Mouse (Mus musculus) 3134 (cell line): ENCODE data around the gene Sntb2.
A peak's percentile ranks its signal among the peaks of the same experiment; 100 is the strongest.
"Not testable (repeated sequence)": the region's sequence is repeated elsewhere in the genome, so short reads cannot be mapped to it uniquely, and the experiment has no call there.

Experiments
- DNase-seq: peaks from one replicate; pipeline ENCODE4 v3.0.0-alpha.2; 2011; ENCODE audit warnings: low spot score; ENCODE audit not compliant: insufficient read length; ENCODE audit errors: extremely low read depth

The Sntb2 gene

DNA sequence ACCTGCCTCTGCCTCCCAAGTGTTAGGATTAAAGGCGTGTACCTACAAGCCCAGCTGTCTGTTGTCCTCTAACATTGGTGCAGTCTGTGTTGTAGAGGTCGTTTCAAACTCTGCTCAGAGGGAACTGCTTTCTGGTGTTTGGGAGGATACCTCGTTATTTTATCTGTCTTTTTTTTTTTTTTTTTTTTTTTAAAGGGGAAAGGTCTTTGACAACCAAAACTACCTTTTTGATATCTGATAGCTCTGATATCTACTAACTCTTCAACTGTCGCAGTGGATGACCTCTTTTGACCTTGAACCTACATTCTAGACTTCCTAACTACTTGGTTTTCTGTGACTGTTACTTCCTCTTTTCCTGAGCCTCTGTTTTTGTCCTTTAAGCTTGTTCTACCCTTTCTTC is 29.0 kb downstream of the Sntb2 start:
- DNase-seq = no peak

DNA sequence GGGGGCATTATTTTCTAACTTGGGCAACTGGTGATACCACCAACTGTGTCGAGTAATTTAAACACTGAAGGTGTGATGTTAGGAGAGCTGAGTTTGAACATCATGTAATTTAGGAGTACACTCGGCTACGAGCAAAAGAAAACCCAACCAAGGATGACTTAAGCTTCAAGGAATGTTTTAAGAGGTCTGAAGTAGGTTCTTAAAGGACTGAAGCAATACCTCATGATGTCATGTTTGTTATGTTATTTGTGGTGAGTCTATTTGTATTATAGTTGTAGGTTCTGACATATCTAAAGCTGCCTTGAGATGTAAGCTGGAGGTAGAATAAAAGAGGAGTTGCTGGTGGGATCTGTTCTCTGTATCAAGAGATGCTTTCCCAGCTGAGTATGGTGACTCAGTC is 34.4 kb downstream of the Sntb2 start:
- DNase-seq = no peak

GRCm38 (mm10) chr8:106971916-106972315 is 36.4 kb downstream of the Sntb2 start:
- no peak for DNase-seq

GRCm38 (mm10) chr8:106972538-106973264 is 37.2 kb downstream of the Sntb2 start:
- peak; percentile 60 for DNase-seq

DNA sequence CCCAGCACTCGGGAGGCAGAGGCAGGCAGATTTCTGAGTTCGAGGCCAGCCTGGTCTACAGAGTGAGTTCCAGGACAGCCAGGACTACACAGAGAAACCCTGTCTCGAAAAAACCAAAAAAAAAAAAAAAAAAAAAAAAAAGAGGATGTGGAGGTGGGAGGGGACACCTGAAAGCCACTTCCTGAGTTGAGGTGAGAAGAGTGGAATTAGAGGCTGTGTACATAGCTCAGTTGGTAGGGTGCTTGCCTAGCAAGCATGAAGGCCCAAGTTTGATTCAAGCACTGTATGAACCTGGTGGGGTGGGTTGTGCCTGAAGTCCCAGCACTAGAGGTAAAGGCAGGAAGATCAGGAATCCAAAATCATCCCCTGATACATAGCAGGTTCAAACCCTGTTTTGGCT is 38.0 kb downstream of the Sntb2 start:
- DNase-seq = not testable (repeated sequence)

DNA sequence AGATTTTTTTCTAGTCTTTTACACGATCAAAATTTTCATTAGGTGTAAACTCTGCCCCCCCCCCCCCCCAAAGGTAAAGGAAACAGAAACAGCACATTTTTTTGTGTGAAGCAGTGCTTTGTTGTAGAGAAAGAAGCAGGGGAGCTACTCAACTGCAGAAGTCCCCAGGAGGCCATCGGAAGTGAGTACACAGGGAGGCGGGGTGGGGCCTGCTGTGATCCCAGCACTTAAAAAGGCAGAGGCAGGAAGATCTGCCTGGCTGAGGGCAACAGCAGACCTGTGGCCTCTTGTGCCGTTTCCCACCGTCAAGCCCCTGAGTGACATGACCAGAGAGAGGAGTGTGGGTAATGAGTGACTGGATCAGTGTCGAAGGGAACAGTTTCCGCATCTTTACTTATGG is 39.2 kb downstream of the Sntb2 start:
- no peak for DNase-seq

GRCm38 (mm10) chr8:106975764-106976163 is 40.2 kb downstream of the Sntb2 start:
- no peak for DNase-seq

GRCm38 (mm10) chr8:106976436-106976835 is 40.9 kb downstream of the Sntb2 start:
- DNase-seq = no peak

DNA sequence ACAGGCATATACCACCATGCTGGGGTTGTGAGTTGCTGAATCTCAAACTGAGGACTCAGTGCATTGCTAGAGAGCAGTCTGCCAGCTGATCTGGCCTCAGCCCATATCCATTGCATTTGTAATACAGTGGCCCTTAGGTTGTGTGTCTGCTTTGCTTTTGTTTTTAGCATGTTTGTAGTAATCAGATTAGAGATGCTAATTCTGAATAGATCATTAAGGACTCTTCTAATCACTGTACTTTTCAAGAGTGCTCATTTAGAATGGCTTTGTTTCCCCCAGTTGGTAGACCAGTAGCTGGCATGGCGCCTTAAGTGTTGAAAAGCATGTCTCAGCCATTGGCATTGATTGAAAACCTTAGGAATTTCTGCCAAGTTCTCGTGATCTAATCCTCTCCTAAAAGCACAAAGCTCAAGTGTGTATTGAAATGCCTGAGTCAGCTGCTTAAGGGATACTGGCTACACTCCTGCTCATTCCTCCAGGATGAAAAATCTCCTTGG is 43.3 kb downstream of the Sntb2 start:
- peak; percentile 60 for DNase-seq

DNA sequence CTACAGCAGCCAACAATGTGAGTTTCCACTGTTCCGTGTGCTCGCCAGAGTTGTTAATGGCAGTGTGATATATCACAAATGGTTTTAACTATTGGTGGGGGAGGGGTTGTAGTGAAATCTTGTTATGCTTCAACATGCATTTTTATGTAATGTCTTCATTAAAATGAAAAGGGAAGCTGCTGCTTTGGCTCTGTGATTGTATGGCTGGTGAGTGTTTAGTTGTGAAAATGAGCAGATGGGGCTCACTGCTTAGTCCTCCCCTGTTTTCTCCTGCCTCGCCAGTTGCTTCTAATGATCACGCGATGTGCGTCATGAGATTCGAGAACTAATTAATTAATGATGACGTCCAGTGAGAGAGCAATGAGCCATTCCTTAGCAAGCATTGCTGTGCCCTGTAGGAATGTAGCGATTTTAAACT is 49.9 kb downstream of the Sntb2 start:
- no peak for DNase-seq

DNA sequence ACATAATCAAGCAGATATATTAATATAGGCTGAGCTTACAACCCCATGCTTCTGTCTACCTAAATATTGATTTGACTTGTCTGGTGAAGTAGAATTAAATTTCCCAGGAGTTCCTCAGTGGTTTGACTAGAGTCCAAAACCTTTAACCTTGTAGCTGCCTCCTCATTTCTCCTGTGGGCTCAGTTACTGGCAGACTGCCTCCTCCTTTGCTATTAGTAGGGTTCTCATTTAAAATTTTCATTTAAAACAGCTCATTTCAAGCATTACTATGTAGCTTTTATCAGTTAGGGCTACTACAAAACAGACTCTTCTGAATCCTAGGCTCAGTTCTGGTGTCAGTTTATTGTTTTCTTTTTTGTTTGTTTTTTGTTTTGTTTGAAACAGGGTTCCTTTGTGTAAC is 50.4 kb downstream of the Sntb2 start:
- no peak for DNase-seq

DNA sequence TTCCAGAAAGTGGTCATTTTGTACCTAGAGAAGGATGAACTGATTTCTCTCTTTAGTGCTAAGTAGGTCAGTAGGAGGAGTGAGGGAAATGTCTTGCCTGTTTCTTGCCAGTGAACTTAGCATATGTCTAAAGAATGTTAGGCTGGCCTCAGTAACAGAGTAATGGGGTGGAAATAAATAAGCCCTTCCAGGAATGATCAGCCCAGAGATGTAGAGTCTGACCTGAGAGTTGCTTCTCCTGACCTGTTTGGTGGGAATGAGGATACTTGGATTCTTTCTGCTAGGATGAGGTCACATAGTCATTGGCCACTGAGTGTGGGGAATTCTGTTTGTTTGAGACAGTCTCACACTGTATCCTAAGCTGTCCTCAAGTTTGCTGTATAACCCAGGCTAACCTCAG is 52.0 kb downstream of the Sntb2 start:
- no peak for DNase-seq

DNA sequence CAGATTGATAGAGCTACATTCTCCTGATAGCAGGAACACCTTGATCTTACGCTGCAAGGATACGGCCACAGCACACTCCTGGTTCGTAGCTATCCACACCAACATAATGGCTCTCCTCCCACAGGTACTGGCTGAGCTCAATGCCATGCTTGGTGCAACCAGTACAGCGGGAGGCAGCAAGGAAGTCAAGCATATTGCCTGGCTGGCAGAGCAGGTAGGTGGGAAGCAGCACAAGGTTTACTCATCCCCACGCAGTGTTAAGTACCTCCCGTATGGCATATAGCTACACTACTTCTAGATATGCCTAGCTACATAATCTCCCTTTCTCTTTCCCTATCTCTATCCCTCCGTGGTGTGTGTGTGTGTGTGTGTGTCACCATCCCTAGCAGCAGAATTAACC is 55.8 kb downstream of the Sntb2 start:
- DNase-seq = no peak

- not testable (repeated sequence) for DNase-seq
These were observed 60.8 kb downstream of the Sntb2 start for GRCm38 (mm10) chr8:106996339-106996738.

DNA sequence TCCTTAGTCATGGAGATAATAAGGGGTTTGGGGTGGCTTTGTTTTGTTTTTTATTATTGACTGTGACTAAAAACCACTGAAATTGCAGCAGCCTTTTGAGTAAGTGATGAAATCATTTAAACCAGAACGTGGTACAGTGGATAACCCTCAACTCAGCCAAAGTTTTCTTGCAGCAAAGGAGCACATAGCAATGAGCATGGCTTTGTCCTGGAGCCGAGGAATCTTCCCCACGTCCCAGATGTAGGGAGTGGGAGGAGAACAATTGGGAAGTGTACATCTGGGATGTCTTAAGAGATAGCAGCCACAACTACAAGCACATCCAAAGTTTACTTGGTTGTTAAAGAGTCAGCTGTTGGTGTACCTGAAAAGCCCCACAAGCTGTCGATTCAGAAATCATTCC is 61.9 kb downstream of the Sntb2 start:
- DNase-seq = no peak

DNA sequence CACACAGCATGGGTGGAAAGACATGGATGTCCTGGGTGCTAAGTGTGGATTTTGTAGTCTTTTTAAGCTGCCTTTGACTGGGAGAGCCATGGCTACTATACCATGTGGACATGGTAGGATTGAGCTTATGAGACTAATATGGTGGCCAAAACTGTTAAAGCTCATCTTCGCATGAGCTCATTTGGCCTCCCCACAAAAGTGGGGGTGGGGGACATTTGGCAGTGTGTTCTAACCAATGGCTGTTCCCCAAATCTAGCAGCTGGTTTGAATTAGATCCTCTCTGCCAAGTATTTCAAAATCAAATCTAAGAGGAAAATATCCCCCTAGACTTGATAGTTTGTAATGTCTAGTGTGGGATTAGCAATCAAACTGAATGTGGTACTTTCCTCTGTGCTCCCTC is 63.5 kb downstream of the Sntb2 start:
- DNase-seq = no peak

DNA sequence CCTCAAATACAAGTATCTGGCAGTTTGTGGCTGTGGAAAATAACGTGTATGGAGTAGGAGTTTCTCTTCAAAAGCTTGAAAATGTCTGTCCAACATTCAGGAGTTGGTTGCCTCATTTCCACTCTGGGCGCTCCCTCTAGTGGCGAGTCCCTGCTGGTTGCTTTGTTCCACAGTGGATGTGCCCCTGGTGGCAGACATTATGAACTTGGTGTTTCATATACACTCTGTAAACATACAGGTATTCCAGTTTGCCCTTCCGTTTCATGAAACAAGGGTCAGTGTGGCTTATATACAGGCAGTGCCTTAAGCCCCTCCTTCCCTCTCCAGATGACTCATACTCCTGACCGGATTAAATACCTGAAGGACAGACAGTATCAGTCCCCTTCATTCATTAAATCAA is 67.0 kb downstream of the Sntb2 start:
- peak; percentile 53 for DNase-seq

- DNase-seq = no peak
These were observed 72.2 kb downstream of the Sntb2 start for GRCm38 (mm10) chr8:107007795-107008194.

- no peak for DNase-seq
These were observed 77.1 kb downstream of the Sntb2 start for GRCm38 (mm10) chr8:107012666-107013065.

- DNase-seq = no peak
These were observed 79.4 kb downstream of the Sntb2 start for GRCm38 (mm10) chr8:107014915-107015314.

- DNase-seq = peak; percentile 21
These were observed 87.9 kb downstream of the Sntb2 start for GRCm38 (mm10) chr8:107023479-107023878.

DNA sequence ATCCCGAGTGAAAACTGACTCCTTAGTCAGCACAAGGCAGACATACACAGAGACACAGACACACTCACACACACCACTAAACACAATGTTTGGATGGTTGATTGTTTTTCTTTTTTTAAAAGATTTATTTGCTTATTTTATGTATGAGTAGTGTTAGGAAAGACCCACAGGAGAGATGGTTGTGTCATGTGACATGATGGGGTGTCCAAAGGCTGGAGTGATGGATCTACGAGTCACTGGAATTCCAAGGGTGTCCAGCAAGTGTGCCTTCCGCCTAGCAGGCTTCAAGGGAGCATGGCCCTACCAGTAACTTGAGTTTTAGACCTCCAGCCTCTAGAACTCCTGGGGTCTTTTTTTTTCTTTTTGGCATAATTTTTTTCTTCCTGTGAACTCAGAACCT is 93.8 kb downstream of the Sntb2 start:
- DNase-seq = no peak

- DNase-seq = no peak
These were observed 94.5 kb downstream of the Sntb2 start for GRCm38 (mm10) chr8:107030058-107030457.
